Mouse (Mus musculus) thymus, postnatal 0 days (tissue): ENCODE data around the gene Maoa. TPM values are rescaled to one million over a fixed set of nuclear protein-coding genes. Genes with fewer than 3 reads are reported as not detected.

Source experiments
- DNase-seq: peaks from one replicate; pipeline ENCODE4 v3.0.0-alpha.2; 2015; ENCODE audit warnings: low spot score
- polyA plus RNA-seq: library from polyadenylated mRNA; unstranded; fragments of >200 nt; fragmentation: Nextera tagmentation; extraction: Ambion mirVana; gene quantifications from 2 replicates; pipeline ENCODE4 v1.2.1, GENCODE M21; 2015

Gene Maoa
- polyA plus RNA-seq = 4.6 TPM in 2 replicates

- DNase-seq = peak; percentile 52
Measured at GRCm38 (mm10) chrX:16619034-16619929, at the start of gene Maoa. Gene Maoa (plus strand): TSS chrX:16619698.

GRCm38 (mm10) chrX:16618225-16619033 is 1.1 kb upstream of the Maoa start:
- peak; percentile 84 for DNase-seq

- no peak for DNase-seq
Measured at GRCm38 (mm10) chrX:16656511-16656910, 37.0 kb downstream of the Maoa start.

GRCm38 (mm10) chrX:16706094-16706493 is 86.6 kb downstream of the Maoa start:
- no peak for DNase-seq

GRCm38 (mm10) chrX:16714033-16714432 is 94.5 kb downstream of the Maoa start:
- no peak for DNase-seq

Other genes starting within 250 kb of the Maoa start
- gene Cypt1, start 96.8 kb upstream of the Maoa start, polyA plus RNA-seq = not detected in 2 replicates
- 0.37 and 0.62 TPM in 2 replicates for gene Maob, start 197.7 kb downstream of the Maoa start, polyA plus RNA-seq